Mouse (Mus musculus) midbrain, embryonic 10.5 days (tissue): ENCODE data around the gene Akain1. TPM values are rescaled to one million over a fixed set of nuclear protein-coding genes. Genes with fewer than 3 reads are reported as not detected.

Experiments used
- DNase-seq: peaks from one replicate; pipeline ENCODE4 v3.0.0-alpha.2; 2017; ENCODE audit warnings: low spot score
- H3K27ac ChIP-seq: fragments of 300-500 bp; sonication (generic); replicated peaks from 2 replicates; pipeline ENCODE4 v1.5.1; 2016; ENCODE audit warnings: mild to moderate bottlenecking
- H3K27me3 ChIP-seq: fragments of 300-500 bp; sonication (generic); 2 replicates; pipeline ENCODE4 v1.6.1; 2016; ENCODE audit warnings: low read depth, mild to moderate bottlenecking; ENCODE audit not compliant: poor library complexity, severe bottlenecking
- H3K36me3 ChIP-seq: fragments of 300-500 bp; sonication (generic); 2 replicates; pipeline ENCODE4 v1.6.1; 2016; ENCODE audit warnings: mild to moderate bottlenecking, moderate library complexity
- H3K4me1 ChIP-seq: fragments of 300-500 bp; sonication (generic); 2 replicates; pipeline ENCODE4 v1.6.1; 2016
- H3K4me3 ChIP-seq: fragments of 300-500 bp; sonication (generic); 2 replicates; pipeline ENCODE4 v1.5.1; 2016; ENCODE audit warnings: mild to moderate bottlenecking, moderate library complexity
- H3K9me3 ChIP-seq: fragments of 300-500 bp; sonication (generic); replicated peaks from 2 replicates; pipeline ENCODE4 v1.6.1; 2016; ENCODE audit warnings: mild to moderate bottlenecking
- WGBS: fragments of 180-500 bp; shearing (Covaris S2); methylation state at CpG from one replicate; pipeline ENCODE4 v1.1.7; 2016; 5-methylcytosine and 5-hydroxymethylcytosine counted together
- polyA plus RNA-seq: library from polyadenylated mRNA; unstranded; fragments of >200 nt; fragmentation: Nextera tagmentation; extraction: Ambion mirVana; gene quantifications from 2 replicates; pipeline ENCODE4 v1.2.1, GENCODE M21; 2016

The Akain1 gene
- polyA plus RNA-seq, 1 experiment from 2014 or later, result not detected

DNA sequence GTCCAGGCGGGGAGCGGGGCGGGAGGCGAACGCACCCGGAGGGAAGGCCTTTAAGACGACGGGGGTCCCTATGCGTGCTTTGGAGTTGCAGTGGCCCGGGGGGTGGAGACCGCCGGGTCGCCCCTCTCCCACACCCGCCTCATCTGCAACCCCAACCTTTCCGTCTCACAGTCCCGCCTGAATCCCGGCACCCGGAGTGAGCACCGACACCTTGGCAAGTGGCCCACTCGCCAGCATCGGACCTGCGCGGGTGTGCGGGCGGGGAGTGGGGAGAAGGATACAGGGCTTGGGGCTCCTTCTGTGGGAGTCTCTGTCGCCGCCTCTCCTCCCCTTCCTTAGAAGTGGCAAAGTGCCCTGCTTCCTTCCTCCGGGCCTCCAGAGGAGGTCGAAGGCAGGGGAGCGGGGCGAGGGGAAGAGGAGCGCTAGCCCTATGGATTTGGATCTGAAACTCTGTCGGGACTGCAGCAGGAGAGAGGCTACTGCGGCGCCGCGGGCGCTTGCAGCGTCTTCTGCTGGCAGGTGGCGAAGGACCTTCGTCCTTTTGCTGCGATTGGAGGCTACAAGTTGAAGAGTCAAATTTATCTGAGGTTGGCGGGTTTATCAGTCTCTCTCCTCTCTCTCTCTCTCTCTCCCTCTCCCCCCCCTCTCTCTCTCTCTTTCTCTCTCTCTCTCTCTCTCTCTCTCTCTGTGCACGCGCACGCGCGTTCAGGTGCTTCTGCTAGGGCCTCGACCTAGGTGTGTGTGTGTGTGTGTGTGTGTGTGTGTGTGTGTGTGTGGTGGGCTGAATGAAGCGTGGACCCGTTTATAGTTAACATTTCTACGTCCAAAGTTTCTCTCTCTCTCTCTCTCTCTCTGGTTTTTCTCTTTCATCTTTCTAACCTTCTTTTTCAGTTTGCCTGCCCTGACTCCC is 700 bp downstream of the Akain1 start:
- no peak overlapping the region for H3K27ac ChIP-seq
- H3K4me1 ChIP-seq, result peaks cover 19% of the 10 kb centered on the region
- no peaks in the 10 kb centered on the region for H3K9me3 ChIP-seq
- peak; percentile 47 for DNase-seq
- H3K36me3 ChIP-seq, result no peaks in the 10 kb centered on the region
- peak overlapping the region; percentile 56 for H3K4me3 ChIP-seq
- under 1% methylated on average over 51 of the region's 52 CpGs for WGBS
- peaks cover 54% of the 10 kb centered on the region for H3K27me3 ChIP-seq

DNA sequence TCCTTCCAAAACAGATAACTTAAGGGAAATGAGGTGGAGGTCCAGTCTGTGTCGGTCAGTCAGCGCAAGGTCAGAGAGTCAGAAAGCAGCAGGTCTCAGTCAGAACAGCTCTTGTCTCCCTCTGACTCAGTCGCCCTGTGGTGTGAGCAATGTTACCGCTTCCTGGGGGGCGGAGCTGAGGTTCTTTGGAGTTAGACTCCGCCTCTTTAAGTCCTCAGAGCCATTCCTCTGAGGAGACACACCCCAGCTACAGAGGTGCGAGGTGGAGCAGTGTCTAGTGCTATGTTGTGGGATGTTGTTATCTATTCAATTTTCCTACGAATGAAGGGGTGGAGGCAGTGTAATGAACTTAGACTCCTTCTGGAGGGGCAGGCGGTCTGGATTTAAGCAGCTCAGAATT is 1.9 kb downstream of the Akain1 start:
- peaks cover 19% of the 10 kb centered on the region for H3K4me1 ChIP-seq
- 12% methylated on average over 9 of the region's 9 CpGs for WGBS
- H3K36me3 ChIP-seq, result no peaks in the 10 kb centered on the region
- H3K27ac ChIP-seq, result no peak overlapping the region
- peaks cover 54% of the 10 kb centered on the region for H3K27me3 ChIP-seq
- no peaks in the 10 kb centered on the region for H3K9me3 ChIP-seq
- no peak overlapping the region for H3K4me3 ChIP-seq
- DNase-seq, result no peak

DNA sequence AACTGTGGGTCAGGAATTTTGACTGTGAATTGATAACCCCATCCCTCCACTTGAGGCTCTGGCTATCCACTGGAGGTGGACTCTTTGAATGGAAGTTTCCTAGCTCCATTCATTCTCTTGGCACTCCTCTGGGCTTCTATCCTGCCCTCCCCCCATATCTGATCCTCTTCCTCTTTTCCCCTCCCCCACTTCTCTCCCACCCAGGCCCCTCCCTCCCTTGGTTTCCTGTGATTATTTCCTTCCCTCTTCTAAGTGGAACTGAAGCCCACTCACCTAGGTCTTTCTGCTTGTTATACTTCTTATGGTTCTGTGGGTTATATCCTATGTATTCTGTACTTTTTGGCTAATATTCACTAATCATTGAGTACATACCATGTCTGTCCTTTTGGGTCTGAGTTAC is 9.6 kb downstream of the Akain1 start:
- no peak overlapping the region for H3K27ac ChIP-seq
- H3K9me3 ChIP-seq, result no peaks in the 10 kb centered on the region
- DNase-seq, result no peak
- no peaks in the 10 kb centered on the region for H3K36me3 ChIP-seq
- no peaks in the 10 kb centered on the region for H3K4me1 ChIP-seq
- H3K4me3 ChIP-seq, result no peak overlapping the region
- H3K27me3 ChIP-seq, result no peaks in the 10 kb centered on the region

DNA sequence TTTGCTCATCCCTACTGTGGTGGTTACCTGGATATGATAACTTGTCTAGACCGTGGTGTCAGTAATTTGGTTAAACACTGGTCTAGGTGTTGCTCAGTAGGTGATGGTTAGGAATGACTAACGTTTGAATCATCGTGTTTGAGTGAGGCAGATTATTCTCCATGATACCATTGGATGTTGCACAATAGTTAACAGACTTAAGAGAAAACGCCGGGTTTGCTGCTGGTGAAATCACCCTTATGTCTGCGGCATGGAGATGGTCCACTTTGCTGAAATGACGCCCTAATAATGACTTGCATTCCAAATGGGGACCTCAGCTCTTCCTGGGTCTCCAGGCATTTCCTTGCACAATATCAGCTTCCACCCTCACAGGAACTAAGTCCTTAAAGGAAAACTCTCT is 22.6 kb downstream of the Akain1 start:
- Histone ChIP-seq H3K4me3 (no peak overlapping the region), H3K27me3 (no peaks in the 10 kb centered on the region), H3K36me3 (no peaks in the 10 kb centered on the region), H3K9me3 (no peaks in the 10 kb centered on the region), H3K4me1 (peaks cover 12% of the 10 kb centered on the region), H3K27ac (no peak overlapping the region)
- 94% methylated on average over 7 of the region's 7 CpGs for WGBS
- DNase-seq, result no peak

DNA sequence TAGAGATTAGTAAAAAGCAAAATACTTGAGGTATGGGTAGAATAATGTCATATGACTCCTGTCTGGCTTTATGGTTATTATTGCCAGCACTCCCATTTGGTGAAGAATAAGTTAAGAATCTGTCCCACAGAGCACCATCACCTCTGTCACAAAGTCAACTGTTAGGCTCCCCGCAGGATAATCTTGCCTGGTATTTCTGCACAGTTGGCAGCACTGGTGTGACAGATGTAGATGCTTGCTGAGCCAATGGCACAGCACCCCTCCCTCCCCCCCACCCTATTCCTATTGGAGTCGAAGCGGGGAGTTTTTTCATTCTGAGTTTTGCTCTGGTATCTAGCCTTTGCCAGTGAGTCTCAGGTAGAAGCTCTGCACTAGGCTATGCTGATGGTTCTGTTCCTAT is 23.9 kb downstream of the Akain1 start:
- Histone ChIP-seq H3K27me3 (no peaks in the 10 kb centered on the region), H3K27ac (no peak overlapping the region), H3K9me3 (no peaks in the 10 kb centered on the region), H3K36me3 (no peaks in the 10 kb centered on the region), H3K4me1 (peaks cover 12% of the 10 kb centered on the region), H3K4me3 (no peak overlapping the region)
- no peak for DNase-seq
- WGBS, result 62% methylated on average over 3 of the region's 3 CpGs

DNA sequence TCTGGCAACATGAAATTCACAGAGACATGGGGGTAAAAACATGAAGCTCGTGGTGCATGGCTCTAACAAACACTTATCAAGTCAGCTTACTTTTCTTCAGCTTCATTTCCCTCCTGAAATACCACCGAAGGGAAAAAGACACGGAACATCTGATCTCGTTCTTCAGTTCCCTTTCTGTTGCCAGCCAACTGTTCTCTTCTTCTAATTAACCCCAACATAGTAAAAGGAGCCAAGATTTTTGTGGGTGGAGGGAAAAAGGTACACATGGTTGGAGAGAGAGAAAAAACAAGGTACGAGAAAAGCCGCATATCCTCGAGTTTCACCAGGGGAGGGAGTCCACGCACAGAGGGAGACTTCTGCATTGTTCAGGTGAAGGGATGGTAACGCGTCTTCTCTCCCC is 32.0 kb downstream of the Akain1 start:
- WGBS, result 62% methylated on average over 10 of the region's 10 CpGs
- no peak for DNase-seq
- Histone ChIP-seq H3K27ac (no peak overlapping the region), H3K4me3 (no peak overlapping the region), H3K9me3 (no peaks in the 10 kb centered on the region), H3K27me3 (peaks cover 3% of the 10 kb centered on the region), H3K4me1 (peaks cover 7% of the 10 kb centered on the region; the same call in 1 of the 2 replicates), H3K36me3 (no peaks in the 10 kb centered on the region)

DNA sequence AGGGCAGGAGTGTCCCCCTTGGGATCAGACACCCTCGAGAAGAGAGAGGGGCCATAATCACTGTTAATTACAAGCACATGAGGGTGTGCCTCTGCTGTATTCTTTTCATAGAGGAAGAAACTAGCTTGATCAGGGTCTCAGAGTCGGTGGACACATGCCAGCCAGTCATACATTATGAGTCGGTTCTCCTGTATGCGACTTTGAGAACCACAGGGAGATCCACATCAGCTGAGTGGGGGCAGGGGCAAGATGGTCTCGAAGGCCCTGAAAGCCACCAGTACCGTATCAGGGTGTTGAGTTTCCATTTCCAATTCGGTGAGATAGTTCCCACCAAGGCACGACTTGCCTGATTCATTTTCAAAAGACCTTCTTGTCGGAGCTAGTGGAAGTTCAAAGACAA is 33.3 kb downstream of the Akain1 start:
- Histone ChIP-seq H3K27ac (no peak overlapping the region), H3K36me3 (no peaks in the 10 kb centered on the region), H3K4me1 (peaks cover 7% of the 10 kb centered on the region), H3K9me3 (no peaks in the 10 kb centered on the region), H3K4me3 (no peak overlapping the region), H3K27me3 (peaks cover 8% of the 10 kb centered on the region)
- WGBS, result 81% methylated on average over 9 of the region's 9 CpGs
- DNase-seq, result no peak

DNA sequence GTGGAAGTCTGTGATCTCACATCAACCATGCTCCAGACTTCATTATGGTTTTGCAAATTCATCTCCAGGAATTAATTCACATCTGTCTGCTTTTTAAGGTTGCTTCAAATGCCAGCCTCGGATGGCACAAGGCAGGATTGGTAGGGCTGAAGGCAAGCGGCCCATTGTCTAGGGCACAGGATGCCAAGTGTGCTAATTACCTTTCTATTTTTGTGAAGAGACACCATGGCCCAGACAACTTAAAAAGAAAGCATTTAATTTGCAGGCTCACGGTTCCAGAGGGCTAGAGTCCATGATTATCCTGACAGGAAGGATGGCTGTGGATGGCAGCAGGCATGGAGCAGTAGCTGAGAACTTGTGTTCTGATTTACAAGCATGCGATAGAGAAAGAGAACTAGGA is 35.0 kb downstream of the Akain1 start:
- Histone ChIP-seq H3K9me3 (no peaks in the 10 kb centered on the region), H3K4me3 (no peak overlapping the region), H3K27ac (no peak overlapping the region), H3K4me1 (peaks cover 7% of the 10 kb centered on the region), H3K27me3 (peaks cover 8% of the 10 kb centered on the region), H3K36me3 (no peaks in the 10 kb centered on the region)
- DNase-seq, result no peak
- WGBS, result 93% methylated on average over 4 of the region's 4 CpGs

DNA sequence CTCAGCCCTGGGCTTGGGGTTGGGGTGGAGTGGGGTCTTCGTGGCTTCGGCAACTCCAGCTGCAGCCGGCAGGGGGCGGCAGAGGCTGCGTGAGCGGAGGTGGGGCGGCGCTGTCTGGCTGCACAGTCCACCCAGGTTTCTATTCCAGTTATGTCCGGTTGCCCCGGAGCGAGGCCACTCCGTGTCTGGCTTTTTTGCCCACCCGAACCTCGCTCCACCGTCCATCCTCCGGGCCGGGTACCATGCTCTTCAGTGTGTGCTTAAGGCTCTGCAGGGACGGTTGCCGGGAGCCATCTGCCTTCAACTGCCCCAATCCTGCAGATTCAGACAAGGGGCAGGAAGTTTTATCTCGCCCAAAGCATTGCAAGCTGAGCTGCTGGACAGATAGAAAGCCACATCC is 36.3 kb downstream of the Akain1 start:
- no peaks in the 10 kb centered on the region for H3K9me3 ChIP-seq
- peak overlapping the region; percentile 60 for H3K4me3 ChIP-seq
- peaks cover 8% of the 10 kb centered on the region for H3K27me3 ChIP-seq
- H3K36me3 ChIP-seq, result no peaks in the 10 kb centered on the region
- H3K27ac ChIP-seq, result peak overlapping the region; percentile 87
- WGBS, result 2% methylated on average over 20 of the region's 20 CpGs
- peak; percentile 86 for DNase-seq
- H3K4me1 ChIP-seq, result peaks cover 7% of the 10 kb centered on the region

DNA sequence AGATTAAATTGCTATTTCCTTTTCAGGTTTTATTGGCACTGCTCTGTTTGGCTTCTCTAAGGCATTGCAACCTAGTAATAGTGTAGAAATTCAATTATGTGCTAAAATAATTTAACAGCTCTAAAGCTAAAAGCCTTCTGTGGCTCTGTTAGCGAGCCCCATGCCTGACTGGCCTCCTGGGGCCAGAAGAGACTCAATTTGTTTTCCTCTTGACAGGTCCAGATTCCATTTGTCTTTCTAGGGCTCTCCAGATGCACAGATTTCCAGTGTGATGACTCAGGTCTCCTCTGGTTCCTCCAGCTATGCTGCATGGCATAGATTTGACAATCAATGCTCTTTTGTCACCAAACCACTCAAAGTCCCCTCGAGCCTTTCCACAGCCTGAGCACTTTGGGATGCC is 38.4 kb downstream of the Akain1 start:
- WGBS, result 46% methylated on average over 2 of the region's 2 CpGs
- Histone ChIP-seq H3K36me3 (no peaks in the 10 kb centered on the region), H3K4me3 (no peak overlapping the region), H3K9me3 (no peaks in the 10 kb centered on the region), H3K4me1 (peaks cover 7% of the 10 kb centered on the region), H3K27me3 (peaks cover 8% of the 10 kb centered on the region), H3K27ac (no peak overlapping the region)
- DNase-seq, result no peak

DNA sequence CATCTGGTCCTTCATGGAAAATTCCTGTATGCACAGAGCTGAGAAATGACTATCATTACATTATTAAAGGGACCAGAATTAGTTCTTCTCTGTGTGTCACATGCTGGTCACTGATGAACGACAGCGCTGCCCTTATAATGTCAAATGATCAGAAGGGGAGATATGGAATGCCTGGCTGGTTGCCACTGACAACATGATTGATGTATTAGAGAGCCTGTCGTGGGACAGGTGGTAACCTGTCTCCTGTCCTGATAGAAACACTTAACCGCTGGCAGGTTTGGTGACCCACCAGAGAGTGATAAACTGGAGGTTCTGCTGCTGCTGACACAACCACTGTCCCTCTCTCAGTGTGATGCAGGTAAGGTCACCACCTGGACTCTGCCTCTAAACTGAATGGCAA is 40.1 kb downstream of the Akain1 start:
- H3K4me3 ChIP-seq, result no peak overlapping the region
- no peaks in the 10 kb centered on the region for H3K36me3 ChIP-seq
- WGBS, result 88% methylated on average over 4 of the region's 4 CpGs
- peaks cover 8% of the 10 kb centered on the region for H3K27me3 ChIP-seq
- peaks cover 7% of the 10 kb centered on the region for H3K4me1 ChIP-seq
- DNase-seq, result no peak
- no peak overlapping the region for H3K27ac ChIP-seq
- H3K9me3 ChIP-seq, result no peaks in the 10 kb centered on the region

DNA sequence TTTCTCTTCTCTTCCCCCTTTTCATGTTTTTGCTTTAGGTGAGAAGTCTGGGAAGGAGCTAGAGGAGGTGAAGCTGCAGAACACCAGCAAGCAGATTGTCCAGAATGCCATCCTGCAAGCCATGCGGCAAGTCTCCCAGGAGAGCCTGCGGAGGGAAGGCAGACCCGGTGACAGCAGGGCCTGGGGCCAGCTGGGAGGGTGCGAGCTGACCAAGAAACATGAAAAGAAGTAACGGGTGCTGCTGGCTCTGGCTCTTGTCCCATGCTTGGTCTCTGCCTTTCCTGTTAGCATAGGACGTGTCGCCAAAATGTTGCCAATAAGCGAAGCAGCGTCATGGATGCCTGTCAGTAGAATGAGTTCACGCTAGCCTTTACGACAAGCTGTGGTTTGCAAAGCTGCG is 48.0 kb downstream of the Akain1 start:
- Histone ChIP-seq H3K4me1 (no peaks in the 10 kb centered on the region), H3K9me3 (no peaks in the 10 kb centered on the region), H3K27ac (no peak overlapping the region), H3K4me3 (no peak overlapping the region), H3K36me3 (no peaks in the 10 kb centered on the region), H3K27me3 (no peaks in the 10 kb centered on the region)
- WGBS, result 92% methylated on average over 12 of the region's 12 CpGs
- DNase-seq, result no peak

DNA sequence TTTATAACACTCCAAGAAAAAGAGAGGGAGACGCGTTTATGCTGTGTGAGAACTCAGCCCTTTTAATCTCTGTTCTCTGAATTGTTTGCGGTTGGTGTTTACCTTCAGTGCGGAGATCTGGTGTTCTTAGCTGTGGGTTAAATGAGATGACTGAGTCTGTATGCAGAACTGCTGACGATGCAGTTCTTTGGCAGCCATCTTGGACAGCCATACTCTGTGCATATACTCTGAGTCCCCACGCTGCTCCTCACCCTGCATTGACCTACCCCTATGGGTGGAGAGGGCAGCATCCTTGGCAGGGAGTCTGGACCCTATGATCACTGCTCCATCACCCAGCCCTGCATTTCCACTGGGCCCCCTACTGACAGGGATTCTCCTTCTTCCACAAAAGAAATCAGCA is 48.8 kb downstream of the Akain1 start:
- Histone ChIP-seq H3K4me3 (no peak overlapping the region), H3K9me3 (no peaks in the 10 kb centered on the region), H3K27ac (no peak overlapping the region), H3K36me3 (no peaks in the 10 kb centered on the region), H3K27me3 (no peaks in the 10 kb centered on the region), H3K4me1 (no peaks in the 10 kb centered on the region)
- 89% methylated on average over 6 of the region's 6 CpGs for WGBS
- no peak for DNase-seq
